Mouse (Mus musculus) kidney, postnatal 0 days (tissue): ENCODE results near the gene Herc3. TPM values are rescaled to one million over a fixed set of nuclear protein-coding genes. Genes with fewer than 3 reads are reported as not detected.

Experiments
- ATAC-seq: fragments of 200-750 bp; cut with Nextera tagmentation; replicated peaks from 2 replicates; pipeline ENCODE4 v1.8.0; 2017; ENCODE audit warnings: low read depth, moderate number of reproducible peaks, moderate TSS enrichment, moderate library complexity; ENCODE audit not compliant: low FRiP score
- DNase-seq: peaks from one replicate; pipeline ENCODE4 v3.0.0-alpha.2; 2016; ENCODE audit warnings: low spot score
- H3K27ac ChIP-seq: fragments of 300-500 bp; sonication (generic); 2 replicates; pipeline ENCODE4 v1.5.1; 2014; ENCODE audit warnings: mild to moderate bottlenecking
- H3K27me3 ChIP-seq: fragments of 300-500 bp; sonication (generic); 2 replicates; pipeline ENCODE4 v1.6.1; 2014; ENCODE audit warnings: low read length, mixed read lengths; ENCODE audit not compliant: insufficient read depth
- H3K36me3 ChIP-seq: fragments of 300-500 bp; sonication (generic); 2 replicates; pipeline ENCODE4 v1.6.1; 2014; ENCODE audit warnings: low read length, mixed read lengths; ENCODE audit not compliant: insufficient read depth
- H3K4me1 ChIP-seq: fragments of 300-500 bp; sonication (generic); replicated peaks from 2 replicates; pipeline ENCODE4 v1.6.1; 2014; ENCODE audit warnings: antibody characterized with exemption, low read length, mixed read lengths; ENCODE audit not compliant: insufficient read depth
- H3K4me2 ChIP-seq: fragments of 300-500 bp; sonication (generic); 2 replicates; pipeline ENCODE4 v1.6.1; 2014; ENCODE audit warnings: mild to moderate bottlenecking, low read length, moderate library complexity, mixed read lengths
- H3K4me3 ChIP-seq: fragments of 300-500 bp; sonication (generic); replicated peaks from 2 replicates; pipeline ENCODE4 v1.5.1; 2014; ENCODE audit warnings: low read depth, low read length
- H3K9ac ChIP-seq: fragments of 300-500 bp; sonication (generic); 2 replicates; pipeline ENCODE4 v1.6.1; 2014; ENCODE audit warnings: low read depth, low read length
- H3K9me3 ChIP-seq: fragments of 300-500 bp; sonication (generic); replicated peaks from 2 replicates; pipeline ENCODE4 v1.6.1; 2016; ENCODE audit warnings: low read length, inconsistent platforms, mixed read lengths
- CTCF ChIP-seq: IDR thresholded peaks from 2 replicates; pipeline ENCODE4 v1.5.1; 2016; ENCODE audit warnings: antibody characterized with exemption, low read depth, mild to moderate bottlenecking, moderate library complexity
- WGBS: fragments of 180-500 bp; shearing (Covaris S2); extraction: QIAGEN DNeasy Blood & Tissue Kit; methylation state at CpG from one replicate; pipeline ENCODE4 v1.1.7; 2014; 5-methylcytosine and 5-hydroxymethylcytosine counted together
- polyA plus RNA-seq: library from polyadenylated mRNA; unstranded; fragments of >200 nt; fragmentation: Nextera tagmentation; extraction: Ambion mirVana; gene quantifications from 2 replicates; pipeline ENCODE4 v1.2.1, GENCODE M21; 2015

Herc3 gene
- polyA plus RNA-seq, 1 experiment from 2014 or later, result 11.8 TPM

DNA sequence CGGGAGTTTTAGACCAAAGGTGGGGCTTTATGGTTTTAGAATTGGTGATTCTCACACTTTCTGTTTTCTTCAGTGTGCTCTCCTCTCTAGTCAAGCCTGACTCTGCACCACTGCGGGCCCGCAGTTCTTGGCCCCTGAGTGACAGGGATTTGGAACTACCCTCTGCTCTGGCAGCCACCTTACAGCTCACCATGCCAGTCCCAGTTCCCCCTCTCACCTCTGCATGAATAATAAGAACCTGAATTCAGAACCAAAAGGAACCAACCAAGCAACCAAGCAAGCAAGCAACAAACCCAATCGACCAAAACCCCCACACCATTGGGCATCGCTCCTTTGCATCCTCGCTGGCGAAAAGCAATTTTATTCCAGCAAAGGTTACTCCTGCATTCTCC, 429 bp upstream of the Herc3 start:
- peak overlapping the region; percentile 61 for H3K4me3 ChIP-seq
- no peaks in the 10 kb centered on the region for H3K9me3 ChIP-seq
- H3K36me3 ChIP-seq, result no peaks in the 10 kb centered on the region
- no peak overlapping the region for H3K27ac ChIP-seq
- H3K27me3 ChIP-seq, result no peaks in the 10 kb centered on the region
- DNase-seq, result no peak
- H3K9ac ChIP-seq, result peak overlapping the region; percentile 60; the same call in 1 of the 2 replicates
- WGBS, result 13% methylated on average over 7 of the region's 7 CpGs
- peak overlapping the region; percentile 68 for H3K4me2 ChIP-seq
- peak; percentile 14; the same call in 1 of the 2 replicates for ATAC-seq
- no peaks in the 10 kb centered on the region for H3K4me1 ChIP-seq
- no peak for TF ChIP-seq CTCF

DNA sequence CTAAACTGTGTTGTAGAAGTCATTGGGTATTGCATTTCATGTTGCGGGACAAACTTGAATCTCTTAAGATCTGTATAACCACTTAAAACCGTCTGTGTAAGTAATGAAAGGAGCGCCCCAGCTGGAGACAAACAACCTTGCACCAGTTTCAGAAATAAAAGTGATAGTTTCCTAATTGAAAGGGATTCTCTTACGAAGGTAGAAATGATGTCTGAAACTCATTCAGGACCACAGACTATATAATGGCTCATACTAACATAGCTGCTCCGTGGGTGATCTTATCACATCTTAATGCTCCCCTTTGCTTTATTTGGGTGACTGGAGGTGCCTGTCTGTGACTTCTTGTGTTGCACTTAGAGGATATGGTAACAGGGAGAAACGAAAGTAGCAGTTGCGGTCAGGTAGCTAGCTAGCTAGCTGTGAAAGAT, 1.3 kb downstream of the Herc3 start:
- no peaks in the 10 kb centered on the region for H3K9me3 ChIP-seq
- H3K4me3 ChIP-seq, result peak overlapping the region; percentile 61
- H3K4me1 ChIP-seq, result no peaks in the 10 kb centered on the region
- H3K27ac ChIP-seq, result no peak overlapping the region
- DNase-seq, result peak; percentile 79
- ATAC-seq, result no peak
- H3K4me2 ChIP-seq, result peak overlapping the region; percentile 68
- WGBS, result 23% methylated on average over 7 of the region's 7 CpGs
- H3K9ac ChIP-seq, result peak overlapping the region; percentile 60; the same call in 1 of the 2 replicates
- TF ChIP-seq CTCF, result peak; percentile 51
- no peaks in the 10 kb centered on the region for H3K27me3 ChIP-seq
- no peaks in the 10 kb centered on the region for H3K36me3 ChIP-seq

DNA sequence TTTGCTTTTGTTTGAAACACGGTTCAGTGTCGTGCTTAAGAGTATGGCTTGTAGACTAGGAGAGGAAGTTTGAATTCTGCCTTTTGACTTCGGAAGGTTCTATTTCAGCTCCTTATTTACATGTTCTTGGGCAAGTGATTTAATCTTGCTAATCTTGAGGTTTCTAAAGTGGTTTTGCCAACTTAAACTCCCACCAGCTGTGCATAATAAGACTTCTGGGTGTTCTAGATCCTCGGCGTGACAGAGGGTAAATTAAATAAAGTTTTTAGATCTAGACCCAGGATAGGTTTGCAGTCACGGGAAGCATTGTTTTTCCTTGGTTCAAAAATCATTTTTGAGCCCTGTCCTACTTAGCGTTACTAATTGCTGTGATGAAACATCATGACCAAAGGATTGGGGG, 3.2 kb downstream of the Herc3 start:
- H3K4me2 ChIP-seq, result no peak overlapping the region
- TF ChIP-seq CTCF, result no peak
- no peaks in the 10 kb centered on the region for H3K4me1 ChIP-seq
- no peak overlapping the region for H3K4me3 ChIP-seq
- H3K27me3 ChIP-seq, result no peaks in the 10 kb centered on the region
- DNase-seq (no peak), ATAC-seq (no peak)
- no peak overlapping the region for H3K9ac ChIP-seq
- 84% methylated on average over 7 of the region's 7 CpGs for WGBS
- no peaks in the 10 kb centered on the region for H3K9me3 ChIP-seq
- H3K36me3 ChIP-seq, result no peaks in the 10 kb centered on the region
- no peak overlapping the region for H3K27ac ChIP-seq

DNA sequence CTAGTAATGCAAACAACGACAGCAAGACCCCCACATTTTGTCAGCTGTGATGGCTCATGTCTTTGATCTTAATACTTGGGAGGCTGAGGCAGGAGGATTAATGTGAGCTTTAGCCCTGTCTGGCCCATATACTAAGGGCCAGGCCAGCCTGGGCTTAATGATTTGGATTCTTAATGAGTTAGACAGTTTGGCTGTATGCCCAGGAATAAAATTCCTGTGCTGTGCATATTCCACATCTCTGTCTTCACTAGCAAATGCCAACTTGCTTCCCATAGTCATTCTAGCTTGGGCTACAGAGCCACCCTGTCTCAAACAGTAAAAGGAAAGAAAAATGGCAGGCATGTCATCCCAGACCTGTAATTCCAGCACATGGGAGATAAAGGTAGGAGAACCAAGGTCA, 4.3 kb downstream of the Herc3 start:
- Histone ChIP-seq H3K27me3 (no peaks in the 10 kb centered on the region), H3K9ac (no peak overlapping the region), H3K36me3 (no peaks in the 10 kb centered on the region), H3K27ac (no peak overlapping the region), H3K4me3 (no peak overlapping the region), H3K4me1 (no peaks in the 10 kb centered on the region), H3K9me3 (no peaks in the 10 kb centered on the region), H3K4me2 (no peak overlapping the region)
- ATAC-seq (no peak), DNase-seq (no peak)
- WGBS, result 80% methylated on average over 1 of the region's 1 CpGs
- TF ChIP-seq CTCF, result no peak

- no peak overlapping the region for H3K4me3 ChIP-seq
- H3K9me3 ChIP-seq, result no peaks in the 10 kb centered on the region
- 78% methylated on average over 2 of the region's 2 CpGs for WGBS
- no peak overlapping the region for H3K27ac ChIP-seq
- H3K4me1 ChIP-seq, result no peaks in the 10 kb centered on the region
- no peak for TF ChIP-seq CTCF
- no peaks in the 10 kb centered on the region for H3K36me3 ChIP-seq
- H3K4me2 ChIP-seq, result no peak overlapping the region
- DNase-seq (no peak), ATAC-seq (no peak)
- H3K27me3 ChIP-seq, result no peaks in the 10 kb centered on the region
- H3K9ac ChIP-seq, result no peak overlapping the region
Observed at GRCm38 (mm10) chr6:58836476-58836875, 5.2 kb downstream of the Herc3 start.

DNA sequence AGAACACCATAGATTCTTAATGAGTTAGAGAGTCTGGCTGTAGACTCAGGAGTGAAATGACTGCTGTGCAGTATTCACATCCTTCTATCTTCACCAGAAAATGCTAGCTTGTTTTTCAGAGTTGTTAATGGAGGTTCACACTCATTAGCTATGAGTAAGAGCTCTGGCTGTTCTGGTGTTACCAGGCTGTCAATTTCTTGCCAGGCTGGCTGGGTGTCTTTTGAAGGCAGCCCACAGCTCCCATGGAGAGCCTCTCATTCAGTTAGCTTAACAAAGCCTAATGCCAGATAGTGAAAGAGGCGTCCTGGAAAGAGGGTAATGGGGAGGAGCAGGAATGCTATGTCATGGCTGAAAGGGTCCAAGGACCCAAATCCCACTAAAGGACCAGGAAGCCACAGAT, 6.7 kb downstream of the Herc3 start:
- 40% methylated on average over 1 of the region's 1 CpGs for WGBS
- DNase-seq (no peak), ATAC-seq (no peak)
- no peak overlapping the region for H3K27ac ChIP-seq
- no peak for TF ChIP-seq CTCF
- no peak overlapping the region for H3K9ac ChIP-seq
- H3K27me3 ChIP-seq, result no peaks in the 10 kb centered on the region
- H3K36me3 ChIP-seq, result no peaks in the 10 kb centered on the region
- H3K4me1 ChIP-seq, result peaks cover 5% of the 10 kb centered on the region; the same call in 1 of the 2 replicates
- H3K9me3 ChIP-seq, result no peaks in the 10 kb centered on the region
- H3K4me3 ChIP-seq, result no peak overlapping the region
- no peak overlapping the region for H3K4me2 ChIP-seq

- H3K4me3 ChIP-seq, result no peak overlapping the region
- DNase-seq (no peak), ATAC-seq (no peak)
- TF ChIP-seq CTCF, result no peak
- H3K36me3 ChIP-seq, result peaks cover 4% of the 10 kb centered on the region; the same call in 1 of the 2 replicates
- H3K27ac ChIP-seq, result no peak overlapping the region
- H3K9me3 ChIP-seq, result no peaks in the 10 kb centered on the region
- H3K9ac ChIP-seq, result no peak overlapping the region
- WGBS, result 76% methylated on average over 2 of the region's 2 CpGs
- no peak overlapping the region for H3K4me2 ChIP-seq
- no peaks in the 10 kb centered on the region for H3K27me3 ChIP-seq
- peaks cover 5% of the 10 kb centered on the region; the same call in 1 of the 2 replicates for H3K4me1 ChIP-seq
Observed at GRCm38 (mm10) chr6:58841208-58841607, 9.9 kb downstream of the Herc3 start.
